Mouse (Mus musculus): ENCODE results near the gene Ninj2. TPM values are rescaled to one million over a fixed set of nuclear protein-coding genes. Genes with fewer than 3 reads are reported as not detected.
A peak's percentile ranks its signal among the peaks of the same experiment; 100 is the strongest.

The Ninj2 gene
- polyA plus RNA-seq, 1 experiment from 2014 or later, result not detected

DNA sequence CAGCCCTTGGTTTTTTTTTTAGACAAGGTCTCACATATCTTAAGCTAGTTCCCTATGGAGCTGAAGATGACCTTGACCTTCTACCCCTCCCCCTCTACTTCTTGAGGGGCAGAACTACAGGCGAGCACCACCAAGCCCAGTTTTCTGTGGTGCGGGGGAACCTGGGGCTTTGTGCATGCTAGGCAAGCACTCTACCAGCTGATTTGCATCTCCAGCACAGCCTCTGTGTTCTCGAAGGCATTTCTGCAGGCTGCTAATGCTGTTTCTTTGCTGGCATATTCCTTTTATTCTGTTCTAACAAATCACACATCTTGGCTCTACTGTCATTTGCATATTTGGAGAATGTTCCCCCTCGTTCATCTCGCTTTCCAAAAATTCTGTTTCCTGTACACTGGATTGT is 6.2 kb downstream of the Ninj2 start:
- H3K9ac ChIP-seq, result no peak overlapping the region
- ATAC-seq (ENCODE audit: low FRiP score), result no peak
- no peaks in the 10 kb centered on the region for H3K4me1 ChIP-seq (replicated peaks)
- H3K4me3 ChIP-seq, result no peak overlapping the region
- H3K27me3 ChIP-seq, result no peaks in the 10 kb centered on the region
- H3K27ac ChIP-seq, result no peak overlapping the region
- no peaks in the 10 kb centered on the region for H3K36me3 ChIP-seq
- WGBS, result 79% methylated on average over 5 of the region's 5 CpGs
- no peak overlapping the region for H3K4me2 ChIP-seq
- no peaks in the 10 kb centered on the region for H3K9me3 ChIP-seq

DNA sequence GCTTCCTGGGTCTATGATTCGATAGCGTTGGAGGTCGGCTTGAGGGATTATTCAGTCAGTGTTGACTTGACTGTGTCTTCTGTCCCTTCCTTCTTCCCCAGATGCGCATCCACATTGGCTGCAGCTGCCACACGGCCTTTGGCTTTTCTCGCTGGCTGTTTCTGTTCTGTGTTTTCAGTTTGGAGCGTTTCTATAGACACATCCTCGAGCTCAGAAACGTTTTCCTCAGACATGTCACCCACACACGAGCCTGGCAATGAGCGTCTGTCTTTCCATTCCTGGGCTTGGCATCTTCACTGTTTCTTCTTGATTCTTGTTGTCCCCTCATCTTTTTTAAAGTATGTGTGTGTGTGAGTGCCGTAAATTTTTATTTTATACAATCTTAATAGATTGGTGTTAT is 8.1 kb downstream of the Ninj2 start:
- Histone ChIP-seq H3K36me3 (no peaks in the 10 kb centered on the region), H3K4me3 (no peak overlapping the region), H3K27me3 (no peaks in the 10 kb centered on the region), H3K9ac (no peak overlapping the region), H3K4me1 (replicated peaks) (no peaks in the 10 kb centered on the region), H3K27ac (no peak overlapping the region), H3K4me2 (no peak overlapping the region), H3K9me3 (no peaks in the 10 kb centered on the region)
- WGBS, result 82% methylated on average over 12 of the region's 12 CpGs
- ATAC-seq (ENCODE audit: low FRiP score), result no peak

DNA sequence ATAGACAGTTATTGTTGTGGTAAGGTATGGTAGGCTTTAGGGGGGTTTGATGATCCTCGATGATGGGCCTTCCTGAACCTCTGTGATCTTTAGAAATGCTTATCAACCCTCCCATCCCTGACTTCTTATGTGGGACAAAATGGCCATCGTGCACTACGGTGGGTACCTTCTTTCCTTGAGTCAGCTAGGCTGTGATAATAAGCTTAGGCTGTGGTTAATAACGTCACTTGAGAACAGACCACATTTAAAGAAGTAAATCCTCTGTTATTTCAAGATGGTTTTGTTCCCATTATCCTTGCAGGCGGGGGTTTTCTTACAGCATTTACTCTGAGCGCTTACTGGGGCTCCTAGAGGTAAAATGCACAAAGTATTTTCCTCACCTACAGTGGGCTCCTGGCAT is 8.8 kb downstream of the Ninj2 start:
- ATAC-seq (ENCODE audit: low FRiP score), result no peak
- Histone ChIP-seq H3K4me3 (no peak overlapping the region), H3K4me2 (no peak overlapping the region), H3K27ac (no peak overlapping the region), H3K9me3 (no peaks in the 10 kb centered on the region), H3K36me3 (no peaks in the 10 kb centered on the region), H3K4me1 (replicated peaks) (no peaks in the 10 kb centered on the region), H3K27me3 (no peaks in the 10 kb centered on the region), H3K9ac (no peak overlapping the region)
- WGBS, result 85% methylated on average over 6 of the region's 6 CpGs

DNA sequence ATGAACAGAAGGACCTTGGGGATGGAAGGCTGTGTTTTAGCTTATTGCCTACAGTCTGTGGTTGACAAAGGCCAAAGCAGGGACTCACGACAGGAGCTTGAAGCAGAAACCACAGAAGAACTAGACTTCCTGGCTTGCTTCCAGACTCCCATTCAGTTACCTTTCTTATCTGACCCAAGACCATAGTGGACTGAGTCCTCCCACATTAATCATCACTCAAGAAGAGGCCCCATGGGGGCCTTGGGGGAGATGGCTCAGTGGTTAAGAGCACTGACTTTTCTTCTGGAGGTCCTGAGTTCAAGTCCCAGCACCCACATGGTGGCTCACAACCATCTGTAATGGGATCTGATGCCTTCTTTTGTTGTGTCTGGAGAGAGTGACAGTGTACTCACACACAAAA is 10.0 kb downstream of the Ninj2 start:
- no peaks in the 10 kb centered on the region for H3K4me1 ChIP-seq (replicated peaks)
- no peaks in the 10 kb centered on the region for H3K9me3 ChIP-seq
- H3K27ac ChIP-seq, result no peak overlapping the region
- ATAC-seq (ENCODE audit: low FRiP score), result no peak
- no peak overlapping the region for H3K4me3 ChIP-seq
- no peaks in the 10 kb centered on the region for H3K27me3 ChIP-seq
- H3K4me2 ChIP-seq, result no peak overlapping the region
- no peak overlapping the region for H3K9ac ChIP-seq
- no peaks in the 10 kb centered on the region for H3K36me3 ChIP-seq
- 55% methylated on average over 1 of the region's 1 CpGs for WGBS

DNA sequence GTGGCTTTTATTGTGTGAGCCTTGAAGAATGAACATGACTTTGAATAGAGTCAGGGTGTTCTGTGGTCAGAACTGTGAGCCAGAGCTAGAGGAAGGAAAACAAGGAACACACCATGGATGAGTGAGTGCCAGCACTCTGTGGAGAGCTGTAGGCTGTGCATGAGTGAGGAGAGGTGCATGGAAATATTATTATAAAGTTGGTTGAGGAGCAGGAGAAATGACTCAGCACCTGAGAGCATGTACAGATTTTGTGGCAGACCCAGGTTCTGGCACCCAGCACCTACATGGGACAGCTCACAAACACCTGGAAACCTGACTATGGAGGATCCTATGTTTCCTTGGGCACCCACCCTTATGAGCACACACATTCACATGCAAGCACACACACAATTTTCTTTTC is 11.9 kb downstream of the Ninj2 start:
- H3K27ac ChIP-seq, result no peak overlapping the region
- no peaks in the 10 kb centered on the region for H3K36me3 ChIP-seq
- ATAC-seq (ENCODE audit: low FRiP score), result no peak

DNA sequence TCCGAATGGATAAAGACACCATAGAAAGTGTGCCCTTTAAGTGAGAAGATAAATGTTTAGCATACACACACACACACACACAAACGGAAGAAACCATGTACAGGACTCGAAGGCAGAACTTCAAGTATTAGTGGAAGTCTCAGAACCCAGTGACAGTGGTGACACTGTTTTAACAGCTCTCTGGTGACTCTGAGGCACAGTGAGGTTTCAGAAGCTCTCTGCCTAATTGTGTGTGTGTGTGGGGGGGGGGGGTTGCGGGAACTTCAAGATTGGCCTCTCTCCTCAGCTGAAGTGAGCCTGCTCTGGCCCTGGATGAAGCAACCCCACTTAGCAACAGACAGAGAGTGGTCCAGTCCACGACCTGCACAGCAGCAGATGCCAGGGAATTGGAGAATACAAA is 14.4 kb downstream of the Ninj2 start:
- peaks cover 16% of the 10 kb centered on the region for H3K4me1 ChIP-seq (replicated peaks)
- H3K4me2 ChIP-seq, result no peak overlapping the region
- no peaks in the 10 kb centered on the region for H3K36me3 ChIP-seq
- ATAC-seq (ENCODE audit: low FRiP score), result no peak
- no peaks in the 10 kb centered on the region for H3K9me3 ChIP-seq
- WGBS, result 71% methylated on average over 5 of the region's 5 CpGs
- no peak overlapping the region for H3K4me3 ChIP-seq
- no peaks in the 10 kb centered on the region for H3K27me3 ChIP-seq
- no peak overlapping the region for H3K27ac ChIP-seq
- no peak overlapping the region for H3K9ac ChIP-seq

More for the DNA sequence above, 11.9 kb downstream of the Ninj2 start:
- Histone ChIP-seq H3K4me3 (no peak overlapping the region), H3K4me1 (replicated peaks) (0 out of 2 replicates have a peak, but pooled peaks cover 4% of the 10 kb centered on the region), H3K4me2 (no peak overlapping the region), H3K27me3 (no peaks in the 10 kb centered on the region), H3K9ac (no peak overlapping the region), H3K9me3 (no peaks in the 10 kb centered on the region)

DNA sequence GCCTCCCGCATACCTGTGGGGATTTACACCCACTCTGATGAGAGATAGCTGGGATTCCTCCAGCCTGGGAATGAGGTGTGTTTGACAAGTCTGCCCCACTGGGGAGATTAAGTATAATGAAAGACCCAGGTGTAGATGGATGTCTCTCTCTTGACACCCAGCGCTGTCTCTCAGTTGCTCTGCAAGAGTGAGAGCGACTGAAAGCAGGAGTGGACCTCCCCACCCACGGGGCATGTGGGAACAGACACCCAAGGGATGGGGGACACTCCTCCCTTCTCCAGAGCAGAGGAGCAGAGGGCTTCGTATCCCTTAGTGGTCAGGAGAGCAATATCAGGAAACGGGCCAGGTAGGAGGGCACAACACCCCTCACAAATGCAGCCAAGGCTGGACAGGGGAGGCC is 14.9 kb downstream of the Ninj2 start:
- Histone ChIP-seq H3K4me3 (no peak overlapping the region), H3K9me3 (no peaks in the 10 kb centered on the region), H3K9ac (no peak overlapping the region), H3K27me3 (no peaks in the 10 kb centered on the region), H3K4me1 (replicated peaks) (peaks cover 17% of the 10 kb centered on the region), H3K36me3 (no peaks in the 10 kb centered on the region), H3K4me2 (no peak overlapping the region), H3K27ac (no peak overlapping the region)
- no peak for ATAC-seq (ENCODE audit: low FRiP score)
- 70% methylated on average over 6 of the region's 6 CpGs for WGBS

DNA sequence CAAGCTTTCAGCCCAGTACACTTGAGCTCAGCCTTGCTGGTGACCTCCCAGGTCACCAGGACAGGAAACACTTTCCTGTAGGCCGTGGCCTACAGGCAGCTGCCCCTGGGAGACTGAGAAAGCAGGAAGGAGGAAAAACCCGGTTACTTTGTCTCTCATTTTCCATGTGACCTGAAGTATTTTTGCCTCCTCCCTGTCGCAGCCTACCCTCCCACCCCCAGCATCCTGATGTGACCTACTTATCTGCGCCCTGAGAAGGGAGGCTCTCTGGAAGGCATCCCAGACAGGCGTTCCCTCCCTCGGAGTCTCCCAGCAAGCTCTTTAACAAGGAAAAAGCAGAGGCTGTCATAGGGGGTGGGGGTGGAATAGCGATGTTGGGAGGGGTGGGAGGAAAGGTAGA is 16.0 kb downstream of the Ninj2 start:
- H3K36me3 ChIP-seq, result no peaks in the 10 kb centered on the region
- no peak overlapping the region for H3K4me3 ChIP-seq
- WGBS, result 43% methylated on average over 7 of the region's 7 CpGs
- no peaks in the 10 kb centered on the region for H3K27me3 ChIP-seq
- no peaks in the 10 kb centered on the region for H3K9me3 ChIP-seq
- peaks cover 17% of the 10 kb centered on the region for H3K4me1 ChIP-seq (replicated peaks)
- no peak for ATAC-seq (ENCODE audit: low FRiP score)
- no peak overlapping the region for H3K9ac ChIP-seq
- H3K4me2 ChIP-seq, result no peak overlapping the region
- H3K27ac ChIP-seq, result no peak overlapping the region

DNA sequence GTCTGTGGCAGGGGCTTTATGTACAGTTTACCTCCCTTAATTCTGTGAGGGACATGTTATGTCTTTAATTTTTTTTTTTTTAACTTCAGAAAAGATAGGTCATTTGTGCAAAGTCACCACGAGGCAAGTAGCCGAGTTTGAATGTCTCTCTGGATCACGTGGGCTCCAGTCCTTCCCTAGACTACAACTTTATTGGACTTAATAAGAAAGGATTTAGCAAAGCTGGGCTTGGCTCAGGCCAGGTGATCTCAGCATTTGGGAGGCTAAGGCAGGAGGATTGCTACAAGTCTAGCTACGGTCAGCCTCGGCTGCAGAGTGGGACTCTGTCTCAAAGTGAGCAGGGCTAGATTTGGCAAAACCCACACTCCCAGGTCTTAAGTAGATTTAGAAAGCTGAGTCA is 16.8 kb downstream of the Ninj2 start:
- Histone ChIP-seq H3K4me1 (replicated peaks) (peaks cover 17% of the 10 kb centered on the region), H3K4me3 (no peak overlapping the region), H3K27ac (no peak overlapping the region), H3K36me3 (no peaks in the 10 kb centered on the region), H3K9ac (no peak overlapping the region), H3K4me2 (no peak overlapping the region), H3K9me3 (no peaks in the 10 kb centered on the region), H3K27me3 (no peaks in the 10 kb centered on the region)
- whole genome bisulfite sequencing, result 84% methylated on average over 5 of the region's 5 CpGs
- no peak for ATAC-seq (ENCODE audit: low FRiP score)

DNA sequence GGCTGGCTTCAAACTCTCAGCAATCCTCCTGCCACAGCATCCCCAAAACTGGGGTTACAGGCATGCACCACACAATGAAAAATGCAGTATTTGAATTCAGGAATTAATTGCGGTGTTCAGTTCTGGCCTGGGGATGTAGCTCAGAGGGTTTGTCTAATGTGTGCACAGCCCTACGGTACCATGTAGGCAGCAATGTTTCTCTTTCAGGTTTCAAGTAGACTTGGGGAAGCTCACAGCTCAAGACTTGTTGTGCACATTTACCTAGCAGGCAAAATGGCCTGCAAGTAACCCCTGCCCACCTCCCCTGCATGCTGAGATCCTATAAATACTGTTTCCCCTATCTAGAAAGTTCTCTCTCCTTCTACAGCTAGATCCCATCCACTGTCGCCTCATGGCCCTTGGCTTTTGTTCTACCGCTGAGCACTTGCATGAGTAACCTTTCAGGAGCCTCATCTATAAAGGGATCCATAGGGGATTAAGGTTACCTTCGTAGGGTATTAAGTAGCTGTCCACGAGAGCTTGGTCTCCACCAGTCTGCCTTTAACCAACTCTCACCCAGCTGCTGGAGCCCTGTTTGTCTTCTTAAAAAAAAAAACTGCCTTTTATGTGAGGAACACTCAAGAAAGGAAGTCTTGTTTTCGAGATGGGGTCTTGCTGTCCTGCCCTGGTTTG is 17.7 kb downstream of the Ninj2 start:
- Histone ChIP-seq H3K4me2 (no peak overlapping the region), H3K27ac (no peak overlapping the region), H3K9ac (no peak overlapping the region), H3K9me3 (no peaks in the 10 kb centered on the region), H3K4me3 (no peak overlapping the region), H3K4me1 (replicated peaks) (peaks cover 17% of the 10 kb centered on the region), H3K36me3 (no peaks in the 10 kb centered on the region), H3K27me3 (no peaks in the 10 kb centered on the region)
- WGBS, result 85% methylated on average over 7 of the region's 7 CpGs
- ATAC-seq (ENCODE audit: low FRiP score), result no peak

DNA sequence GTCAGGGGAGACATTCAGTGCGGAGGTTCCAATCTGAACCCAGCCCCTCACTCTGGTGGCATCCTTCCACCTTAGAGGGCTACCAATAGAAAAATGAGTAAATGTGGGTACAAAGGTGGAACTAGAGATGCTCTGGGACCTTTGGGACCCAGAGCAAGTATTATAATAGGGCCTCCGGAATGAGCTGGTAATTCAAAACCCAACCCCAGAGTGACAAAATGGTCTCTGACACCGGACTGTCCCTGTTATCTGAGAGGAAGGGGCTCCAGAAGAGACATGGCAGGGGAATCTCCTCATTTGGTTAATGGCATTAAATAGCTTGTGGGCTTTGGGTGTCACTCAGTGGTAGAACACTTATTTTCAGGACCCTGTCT is 18.2 kb downstream of the Ninj2 start:
- 79% methylated on average over 3 of the region's 3 CpGs for WGBS
- Histone ChIP-seq H3K4me2 (no peak overlapping the region), H3K9me3 (no peaks in the 10 kb centered on the region), H3K36me3 (no peaks in the 10 kb centered on the region), H3K4me1 (replicated peaks) (peaks cover 17% of the 10 kb centered on the region), H3K27me3 (no peaks in the 10 kb centered on the region), H3K4me3 (no peak overlapping the region), H3K9ac (no peak overlapping the region), H3K27ac (no peak overlapping the region; the same call in 1 of the 2 replicates)
- no peak for ATAC-seq (ENCODE audit: low FRiP score)

DNA sequence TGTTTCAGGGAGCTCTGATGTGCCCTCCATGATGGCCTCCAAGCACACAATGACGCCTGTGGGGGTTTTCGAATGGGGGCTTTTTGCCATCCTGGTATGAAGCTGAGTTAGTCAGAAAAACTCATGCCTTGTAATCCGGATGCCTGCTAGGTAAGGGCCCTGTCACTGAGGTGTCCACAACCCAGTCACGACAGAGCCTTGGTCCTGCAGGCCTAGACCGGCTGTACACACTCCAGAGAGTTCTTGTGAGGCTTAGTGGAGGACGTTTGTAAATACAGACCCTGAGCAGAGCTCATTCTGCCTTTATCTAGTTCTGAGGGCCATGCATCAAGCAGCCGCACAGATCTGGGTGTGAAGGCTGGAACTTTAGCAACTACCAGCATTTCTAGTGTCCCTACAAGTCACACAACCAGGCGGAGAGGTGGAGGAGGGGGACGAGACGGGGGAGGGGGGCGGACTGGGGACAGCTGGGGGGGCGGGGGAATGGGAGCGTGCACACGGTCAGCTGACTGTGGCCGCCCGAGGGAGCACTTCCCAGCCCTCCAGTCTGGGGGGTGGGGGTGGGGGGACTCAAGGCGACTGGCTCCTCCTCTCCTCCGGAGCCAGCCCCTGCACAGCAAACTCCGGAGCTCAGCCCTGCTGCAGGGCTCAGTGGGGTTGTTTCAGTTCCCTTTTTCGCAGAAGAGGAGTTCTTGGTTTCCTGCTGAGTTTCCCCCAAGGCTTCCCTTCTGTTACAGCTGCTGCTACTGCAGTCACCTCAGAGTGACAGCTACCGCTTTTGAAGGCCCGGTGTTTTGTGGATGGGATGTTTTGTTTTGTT is 19.0 kb downstream of the Ninj2 start:
- no peaks in the 10 kb centered on the region for H3K27me3 ChIP-seq
- H3K4me1 ChIP-seq (replicated peaks), result peaks cover 17% of the 10 kb centered on the region
- H3K9me3 ChIP-seq, result no peaks in the 10 kb centered on the region
- H3K27ac ChIP-seq, result peak overlapping the region; percentile 66
- no peaks in the 10 kb centered on the region for H3K36me3 ChIP-seq
- ATAC-seq (ENCODE audit: low FRiP score), result peak; percentile 91
- peak overlapping the region; percentile 19 for H3K9ac ChIP-seq
- peak overlapping the region; percentile 48 for H3K4me2 ChIP-seq
- WGBS, result 8% methylated on average over 20 of the region's 22 CpGs
- peak overlapping the region; percentile 24 for H3K4me3 ChIP-seq

DNA sequence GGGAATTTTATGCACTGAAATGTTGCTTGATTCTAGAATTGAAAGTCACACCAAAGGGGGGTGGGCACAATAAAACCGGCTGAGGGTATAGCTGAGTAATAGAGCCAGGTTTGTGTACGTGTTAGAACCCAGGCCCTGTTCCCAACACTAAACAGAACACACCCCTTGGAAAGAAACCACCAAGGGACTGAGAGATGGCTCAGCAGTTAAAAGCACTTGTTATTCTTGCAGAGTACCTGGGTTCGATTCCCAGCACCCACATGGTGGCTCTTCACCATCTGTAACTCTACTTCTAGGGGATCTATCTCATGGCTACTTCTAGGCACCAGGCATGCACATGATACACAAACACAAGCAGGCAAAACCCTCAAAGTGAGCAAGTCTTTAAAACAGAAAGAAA is 20.7 kb downstream of the Ninj2 start:
- Histone ChIP-seq H3K27me3 (no peaks in the 10 kb centered on the region), H3K4me3 (no peak overlapping the region), H3K27ac (no peak overlapping the region), H3K9ac (no peak overlapping the region), H3K4me2 (no peak overlapping the region), H3K9me3 (no peaks in the 10 kb centered on the region), H3K36me3 (no peaks in the 10 kb centered on the region), H3K4me1 (replicated peaks) (peaks cover 17% of the 10 kb centered on the region)
- no peak for ATAC-seq (ENCODE audit: low FRiP score)
- 97% methylated on average over 3 of the region's 3 CpGs for WGBS

All from hindbrain, embryonic 13.5 days (tissue).